ENCODE assay signal across 3 mouse cellular contexts in genomic region chr7:35570883-35571282, GRCm38 (mm10). TPM values are rescaled to one million over a fixed set of nuclear protein-coding genes. Genes with fewer than 3 reads are reported as not detected.
"Had no signal": no experiment of that assay in that cellular context is flagged by ENCODE, and none has a peak within 500 bp of the region (broad histone marks: within the 10 kb centered on the region; RNA-seq: fewer than 3 reads in every experiment).

No protein-coding gene starts in this region.

RNA-seq across cellular contexts. Expression of gene Rgs9bp, which starts 14.5 kb away (rescaled TPM):
- total RNA-seq: neutrophil, adult 5-6 weeks had no signal
- polyA plus RNA-seq: myocyte had no signal

RNA-seq across cellular contexts. Expression of gene Tdrd12, which starts 33.3 kb away (rescaled TPM):
- total RNA-seq: neutrophil, adult 5-6 weeks had no signal
- polyA plus RNA-seq: myocyte; thymus, postnatal 0 days had no signal
